Mouse (Mus musculus) hindbrain, embryonic 10.5 days (tissue): ENCODE measurements around the gene Casz1. TPM values are rescaled to one million over a fixed set of nuclear protein-coding genes. Genes with fewer than 3 reads are reported as not detected.

Source experiments
- DNase-seq: peaks from one replicate; pipeline ENCODE4 v3.0.0-alpha.2; 2017; ENCODE audit warnings: low spot score
- H3K27ac ChIP-seq: fragments of 300-500 bp; sonication (generic); 2 replicates; pipeline ENCODE4 v1.5.1; 2016; ENCODE audit warnings: mild to moderate bottlenecking, moderate library complexity
- H3K27me3 ChIP-seq: fragments of 300-500 bp; sonication (generic); 2 replicates; pipeline ENCODE4 v1.6.1; 2016; ENCODE audit warnings: mild to moderate bottlenecking; ENCODE audit not compliant: poor library complexity, insufficient read depth, severe bottlenecking
- H3K36me3 ChIP-seq: fragments of 300-500 bp; sonication (generic); 2 replicates; pipeline ENCODE4 v1.6.1; 2016; ENCODE audit warnings: mild to moderate bottlenecking, moderate library complexity
- H3K4me1 ChIP-seq: fragments of 300-500 bp; sonication (generic); replicated peaks from 2 replicates; pipeline ENCODE4 v1.6.1; 2016; ENCODE audit warnings: mild to moderate bottlenecking
- H3K4me3 ChIP-seq: fragments of 300-500 bp; sonication (generic); 2 replicates; pipeline ENCODE4 v1.5.1; 2016; ENCODE audit warnings: mild to moderate bottlenecking, moderate library complexity
- H3K9me3 ChIP-seq: fragments of 300-500 bp; sonication (generic); 2 replicates; pipeline ENCODE4 v1.6.1; 2016; ENCODE audit warnings: mild to moderate bottlenecking, moderate library complexity
- WGBS: fragments of 180-500 bp; shearing (Covaris S2); methylation state at CpG from one replicate; pipeline ENCODE4 v1.1.7; 2016; 5-methylcytosine and 5-hydroxymethylcytosine counted together
- polyA plus RNA-seq: library from polyadenylated mRNA; unstranded; fragments of >200 nt; fragmentation: Nextera tagmentation; extraction: Ambion mirVana; gene quantifications from 2 replicates; pipeline ENCODE4 v1.2.1, GENCODE M21; 2016

The Casz1 gene
- polyA plus RNA-seq, 1 experiment from 2014 or later = 14.4 TPM

DNA sequence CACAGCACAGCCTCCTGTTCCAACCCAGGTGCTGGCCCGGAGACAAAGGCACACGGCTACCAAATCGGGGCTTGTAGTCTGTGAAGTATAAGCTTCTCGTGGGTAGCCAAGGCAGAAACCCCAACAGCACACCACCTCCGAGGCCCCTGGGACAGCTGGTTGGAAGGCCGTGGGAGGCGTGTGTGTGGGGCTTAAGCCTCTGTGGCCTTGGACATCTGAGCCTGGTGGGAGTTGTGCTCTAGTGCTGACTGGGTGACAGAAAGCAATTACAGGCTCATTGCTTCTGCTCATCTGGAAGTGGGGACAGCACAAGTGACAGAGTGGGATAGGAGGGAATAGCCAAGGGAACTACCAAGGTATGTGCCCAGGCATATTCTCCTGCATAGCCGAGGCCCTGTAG lies 119.7 kb downstream of the Casz1 start:
- DNase-seq = no peak
- 73% methylated on average over 8 of the region's 8 CpGs for WGBS
- peaks cover 7% of the 10 kb centered on the region for H3K36me3 ChIP-seq
- no peaks in the 10 kb centered on the region for H3K9me3 ChIP-seq
- H3K27ac ChIP-seq = peak overlapping the region; percentile 67
- H3K4me1 ChIP-seq = peaks cover 98% of the 10 kb centered on the region
- no peak overlapping the region for H3K4me3 ChIP-seq
- H3K27me3 ChIP-seq = peaks cover 98% of the 10 kb centered on the region

DNA sequence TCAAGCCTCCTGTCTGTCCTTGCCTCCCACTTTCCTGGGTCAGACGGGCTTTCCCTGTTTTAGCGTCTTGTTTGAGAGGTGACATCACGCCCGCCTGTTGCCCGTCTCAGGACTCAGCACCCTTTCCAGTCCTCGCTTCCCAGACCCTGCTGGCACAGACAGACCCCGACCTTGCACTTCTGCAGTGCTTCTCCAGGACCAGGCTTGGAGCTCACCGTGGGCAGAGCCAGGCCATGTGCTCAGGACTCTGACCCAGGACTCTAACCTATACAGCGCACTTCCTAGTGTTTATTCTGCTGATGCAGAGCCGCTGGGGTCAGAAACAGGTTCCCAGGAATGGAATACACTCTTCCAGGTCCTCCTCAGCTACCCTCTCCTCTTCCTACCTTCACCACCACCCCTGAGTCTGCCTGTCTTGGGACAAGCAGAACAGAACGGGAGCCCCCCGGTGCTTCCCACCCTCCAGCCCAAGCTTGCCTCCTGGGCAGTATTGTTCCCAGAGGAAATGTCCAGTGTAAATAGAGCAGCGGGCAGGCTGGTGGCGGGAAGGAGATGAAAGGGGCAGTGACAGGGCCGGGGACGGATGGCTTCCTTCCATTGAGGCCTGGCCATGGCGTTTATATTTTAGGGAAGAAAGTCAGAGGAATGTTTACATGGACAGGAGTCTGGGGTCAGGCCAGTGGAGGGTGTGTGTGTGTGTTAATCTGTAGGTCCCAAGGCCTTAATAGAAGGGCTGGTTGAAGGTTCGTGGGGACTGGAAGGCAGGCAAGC lies 121.5 kb downstream of the Casz1 start:
- peak; percentile 22 for DNase-seq
- peaks cover 98% of the 10 kb centered on the region for H3K4me1 ChIP-seq
- 26% methylated on average over 18 of the region's 18 CpGs for WGBS
- H3K27me3 ChIP-seq = peaks cover 93% of the 10 kb centered on the region
- H3K27ac ChIP-seq = peak overlapping the region; percentile 71
- H3K9me3 ChIP-seq = no peaks in the 10 kb centered on the region
- H3K36me3 ChIP-seq = peaks cover 24% of the 10 kb centered on the region
- H3K4me3 ChIP-seq = no peak overlapping the region; the same call in 1 of the 2 replicates

DNA sequence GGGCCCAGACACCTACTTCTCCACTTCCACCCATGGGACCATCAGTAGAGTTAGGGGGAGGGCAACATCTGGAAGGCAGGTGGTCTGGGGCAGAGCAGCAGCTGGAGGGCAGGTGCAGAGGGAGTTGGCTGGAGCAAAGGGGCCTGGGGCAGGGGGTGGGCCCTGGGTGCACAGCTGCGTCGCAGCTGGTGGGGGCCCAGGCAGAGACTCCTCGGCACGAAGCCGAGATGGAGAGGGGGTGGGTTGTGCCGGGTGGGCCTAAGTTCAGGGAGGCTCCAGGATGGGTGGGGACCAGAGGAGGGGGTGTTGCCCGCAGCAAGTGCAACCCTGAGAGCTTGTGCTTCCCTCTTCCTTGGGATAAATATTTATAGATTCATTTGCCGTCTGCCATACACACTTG lies 122.2 kb downstream of the Casz1 start:
- DNase-seq = peak; percentile 30
- H3K27ac ChIP-seq = peak overlapping the region; percentile 71
- 44% methylated on average over 8 of the region's 8 CpGs for WGBS
- H3K36me3 ChIP-seq = peaks cover 29% of the 10 kb centered on the region
- peaks cover 98% of the 10 kb centered on the region for H3K4me1 ChIP-seq
- H3K9me3 ChIP-seq = no peaks in the 10 kb centered on the region
- H3K27me3 ChIP-seq = peaks cover 95% of the 10 kb centered on the region
- H3K4me3 ChIP-seq = no peak overlapping the region

DNA sequence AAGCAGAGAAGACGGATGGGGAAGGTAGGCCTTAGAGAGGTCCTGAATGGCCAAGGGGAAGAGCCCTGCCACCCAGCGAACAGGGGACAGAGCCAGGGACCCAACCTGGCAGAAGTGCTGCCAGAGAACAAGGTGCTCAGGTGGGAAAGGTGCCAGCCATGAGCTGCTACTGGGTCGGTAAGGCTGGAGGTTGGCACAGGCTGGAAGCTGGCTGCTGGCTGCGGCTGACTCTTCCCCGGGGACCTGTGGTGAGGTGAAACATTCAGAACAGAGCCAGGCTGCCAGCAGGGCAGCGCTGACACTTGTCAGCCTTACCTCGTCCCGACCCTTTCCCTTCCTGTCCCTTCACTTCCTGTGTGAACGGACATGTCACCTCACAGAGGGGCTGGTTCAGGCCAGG lies 124.1 kb downstream of the Casz1 start:
- Histone ChIP-seq H3K36me3 (peaks cover 45% of the 10 kb centered on the region), H3K27me3 (peaks cover 92% of the 10 kb centered on the region), H3K9me3 (no peaks in the 10 kb centered on the region), H3K27ac (peak overlapping the region; percentile 23; the same call in 1 of the 2 replicates), H3K4me1 (peaks cover 88% of the 10 kb centered on the region), H3K4me3 (no peak overlapping the region)
- DNase-seq = no peak
- 77% methylated on average over 9 of the region's 9 CpGs for WGBS

DNA sequence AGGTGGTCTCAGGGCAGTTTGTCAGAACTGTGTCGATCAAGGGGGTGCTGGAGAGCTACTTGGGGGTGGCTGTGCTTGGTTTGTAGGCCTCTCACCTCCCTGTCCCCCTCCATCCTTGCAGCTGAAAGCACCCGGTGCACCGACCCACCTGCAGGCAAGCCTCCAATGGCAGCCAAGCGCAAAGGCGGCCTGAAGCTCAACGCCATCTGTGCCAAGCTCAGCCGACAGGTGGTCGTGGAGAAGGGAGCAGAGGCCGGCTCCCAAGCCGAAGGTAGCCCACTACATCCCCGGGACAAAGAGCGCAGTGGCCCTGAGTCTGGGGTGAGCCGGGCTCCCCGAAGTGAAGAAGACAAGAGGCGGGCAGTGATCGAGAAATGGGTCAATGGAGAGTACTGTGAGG lies 124.6 kb downstream of the Casz1 start:
- Histone ChIP-seq H3K4me1 (peaks cover 87% of the 10 kb centered on the region), H3K9me3 (no peaks in the 10 kb centered on the region), H3K36me3 (peaks cover 50% of the 10 kb centered on the region), H3K4me3 (no peak overlapping the region), H3K27me3 (peaks cover 92% of the 10 kb centered on the region), H3K27ac (no peak overlapping the region)
- 90% methylated on average over 16 of the region's 16 CpGs for WGBS
- DNase-seq = no peak

DNA sequence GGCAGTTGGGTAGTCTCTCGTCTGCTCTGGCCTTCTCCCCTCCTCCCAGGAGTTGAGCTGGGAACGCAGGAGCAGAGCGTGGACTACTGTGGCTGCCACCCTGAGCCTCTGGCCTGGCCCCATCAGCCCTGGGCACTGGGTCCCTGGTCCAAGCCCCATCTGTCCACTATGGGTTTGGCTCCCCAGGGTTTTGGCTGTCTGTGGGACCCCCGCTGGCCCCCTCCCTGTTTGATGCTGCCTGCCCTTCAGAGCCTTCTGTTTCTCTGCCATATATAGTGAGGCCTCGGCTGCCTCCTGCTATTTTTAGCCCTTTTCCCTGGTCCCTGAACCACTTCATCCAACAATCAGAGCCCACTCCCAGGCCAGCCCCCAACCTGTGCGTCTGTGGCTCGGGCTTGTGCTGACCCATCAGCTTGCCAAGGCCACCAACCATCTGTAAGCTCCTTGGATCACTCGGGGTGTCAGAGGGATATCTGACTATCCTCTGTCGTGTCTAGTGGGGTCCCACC lies 126.5 kb downstream of the Casz1 start:
- Histone ChIP-seq H3K36me3 (peaks cover 69% of the 10 kb centered on the region), H3K4me1 (peaks cover 87% of the 10 kb centered on the region), H3K9me3 (no peaks in the 10 kb centered on the region), H3K27me3 (peaks cover 90% of the 10 kb centered on the region), H3K4me3 (no peak overlapping the region), H3K27ac (peak overlapping the region; percentile 69)
- DNase-seq = no peak
- 72% methylated on average over 9 of the region's 9 CpGs for WGBS

DNA sequence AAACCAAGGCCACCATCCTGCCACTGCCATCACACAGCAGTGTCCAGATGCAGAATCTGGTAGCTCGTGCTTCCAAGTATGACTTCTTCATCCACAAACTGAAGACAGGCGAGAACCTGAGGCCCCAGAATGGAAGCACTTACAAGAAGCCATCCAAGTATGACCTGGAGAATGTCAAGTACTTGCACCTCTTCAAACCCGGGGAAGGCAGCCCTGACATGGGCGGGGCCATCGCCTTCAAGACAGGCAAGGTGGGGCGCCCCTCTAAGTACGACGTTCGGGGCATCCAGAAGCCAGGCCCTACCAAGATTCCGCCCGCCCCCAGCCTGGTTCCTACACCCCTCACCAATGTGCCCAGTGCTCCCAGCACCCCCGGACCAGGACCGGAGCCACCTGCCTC lies 128.9 kb downstream of the Casz1 start:
- 92% methylated on average over 13 of the region's 13 CpGs for WGBS
- no peak overlapping the region for H3K27ac ChIP-seq
- H3K27me3 ChIP-seq = peaks cover 90% of the 10 kb centered on the region

DNA sequence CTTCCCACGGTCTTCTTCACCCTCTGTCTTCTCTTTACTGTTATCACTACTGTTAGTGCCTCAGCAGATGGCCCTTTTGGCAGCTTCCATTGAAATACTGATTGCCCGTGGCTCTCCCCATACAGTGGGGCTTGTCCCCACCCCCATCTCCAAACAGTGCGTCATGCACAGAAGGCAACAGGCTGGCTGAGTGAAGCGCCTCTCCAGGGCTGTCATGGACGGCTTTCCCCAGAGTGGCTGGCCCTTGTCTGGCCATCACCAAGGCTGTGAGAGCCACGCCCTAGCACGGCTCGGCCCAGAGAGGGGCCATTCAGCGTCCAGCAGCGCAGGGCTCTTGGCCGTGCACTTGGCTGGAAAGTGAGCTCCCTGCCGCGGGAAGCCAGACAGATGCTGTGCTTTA lies 131.0 kb downstream of the Casz1 start:
- Histone ChIP-seq H3K27ac (peak overlapping the region; percentile 72), H3K4me1 (peaks cover 74% of the 10 kb centered on the region), H3K36me3 (peaks cover 88% of the 10 kb centered on the region), H3K27me3 (peaks cover 93% of the 10 kb centered on the region), H3K4me3 (no peak overlapping the region), H3K9me3 (no peaks in the 10 kb centered on the region)
- DNase-seq = peak; percentile 47
- WGBS = 52% methylated on average over 13 of the region's 13 CpGs

More for the DNA sequence above, 128.9 kb downstream of the Casz1 start:
- Histone ChIP-seq H3K4me3 (no peak overlapping the region), H3K9me3 (no peaks in the 10 kb centered on the region), H3K4me1 (peaks cover 74% of the 10 kb centered on the region), H3K36me3 (peaks cover 93% of the 10 kb centered on the region)
- DNase-seq = no peak

DNA sequence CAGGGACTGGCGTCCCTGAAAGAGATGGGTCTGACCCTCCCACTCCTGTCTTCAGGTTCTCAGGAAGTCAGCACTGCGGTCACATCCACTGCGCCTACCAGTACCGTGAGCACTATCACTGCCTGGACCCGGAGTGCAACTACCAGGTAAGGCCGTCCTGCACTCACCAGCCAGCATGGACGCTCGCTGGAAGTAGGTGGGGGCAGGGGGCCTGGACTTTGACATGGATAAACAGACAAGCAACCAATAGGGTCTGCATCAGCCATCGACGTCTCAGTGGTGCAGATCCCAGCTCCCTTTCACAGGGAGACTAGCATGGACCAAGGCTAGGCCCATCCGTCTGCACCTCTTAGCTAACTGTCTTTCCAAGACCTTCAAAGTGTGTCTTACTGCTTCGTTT lies 131.9 kb downstream of the Casz1 start:
- H3K27ac ChIP-seq = peak overlapping the region; percentile 72; the same call in 1 of the 2 replicates
- H3K9me3 ChIP-seq = no peaks in the 10 kb centered on the region
- H3K27me3 ChIP-seq = peaks cover 91% of the 10 kb centered on the region
- WGBS = 89% methylated on average over 12 of the region's 12 CpGs
- peaks cover 81% of the 10 kb centered on the region for H3K36me3 ChIP-seq
- peaks cover 74% of the 10 kb centered on the region for H3K4me1 ChIP-seq
- H3K4me3 ChIP-seq = no peak overlapping the region
- no peak for DNase-seq

DNA sequence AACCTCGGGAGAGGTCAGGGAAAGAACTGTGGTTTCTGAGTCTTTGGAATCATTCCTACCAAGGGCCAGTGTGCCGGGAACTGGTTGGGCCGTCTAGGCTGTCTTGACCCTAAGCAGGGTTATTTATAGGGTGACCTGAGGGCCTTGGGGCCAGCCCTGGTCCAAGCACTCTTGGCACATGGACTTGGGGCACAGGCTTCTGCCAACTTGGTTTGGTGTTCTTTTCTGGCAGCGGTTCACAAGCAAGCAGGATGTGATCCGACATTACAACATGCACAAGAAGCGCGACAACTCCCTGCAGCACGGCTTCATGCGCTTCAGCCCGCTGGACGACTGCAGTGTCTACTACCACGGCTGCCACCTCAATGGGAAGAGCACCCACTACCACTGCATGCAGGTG lies 132.5 kb downstream of the Casz1 start:
- no peaks in the 10 kb centered on the region for H3K9me3 ChIP-seq
- peaks cover 91% of the 10 kb centered on the region for H3K27me3 ChIP-seq
- H3K4me1 ChIP-seq = peaks cover 74% of the 10 kb centered on the region
- 92% methylated on average over 12 of the region's 12 CpGs for WGBS
- DNase-seq = no peak
- H3K36me3 ChIP-seq = peaks cover 75% of the 10 kb centered on the region
- no peak overlapping the region for H3K27ac ChIP-seq
- H3K4me3 ChIP-seq = no peak overlapping the region

DNA sequence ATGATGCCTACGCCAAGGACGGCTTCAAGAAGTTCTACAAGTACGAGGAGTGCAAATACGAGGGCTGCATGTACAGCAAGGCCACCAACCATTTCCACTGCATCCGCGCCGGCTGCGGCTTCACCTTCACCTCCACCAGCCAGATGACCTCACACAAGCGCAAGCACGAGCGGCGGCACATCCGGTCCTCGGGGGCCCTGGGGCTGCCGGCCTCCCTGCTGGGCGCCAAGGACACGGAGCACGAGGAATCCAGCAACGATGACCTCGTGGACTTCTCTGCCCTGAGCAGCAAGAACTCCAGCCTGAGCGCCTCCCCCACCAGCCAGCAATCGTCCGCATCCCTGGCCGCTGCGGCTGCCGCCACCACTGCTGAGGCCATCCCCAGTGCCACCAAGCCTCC lies 134.3 kb downstream of the Casz1 start:
- peak overlapping the region; percentile 57 for H3K27ac ChIP-seq

DNA sequence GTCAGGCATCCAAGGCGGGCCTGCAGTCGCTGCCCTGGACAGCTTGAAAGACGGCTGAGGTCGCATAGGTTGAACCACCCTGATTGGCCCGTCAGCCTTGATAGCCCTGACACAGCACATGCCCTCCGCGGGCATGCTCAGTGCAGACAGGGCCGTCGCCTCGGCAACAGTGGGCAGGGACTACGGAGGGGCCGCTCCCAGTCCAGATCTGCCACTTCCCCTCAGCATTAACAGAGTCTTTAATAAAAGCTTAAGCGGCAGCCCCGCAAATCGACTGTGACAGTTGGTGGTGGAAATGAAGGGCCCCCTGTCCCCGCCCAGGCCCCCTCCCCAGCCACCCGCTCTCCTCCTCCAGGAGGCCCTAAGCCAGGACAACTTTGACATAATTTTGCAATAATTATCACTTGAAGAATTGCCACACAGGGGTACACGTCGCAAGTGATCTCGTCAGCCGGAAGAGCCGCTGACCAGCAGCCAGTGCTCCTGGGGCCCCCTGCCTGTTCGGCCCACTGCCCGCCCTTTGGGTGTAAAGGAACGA lies 136.5 kb downstream of the Casz1 start:
- Histone ChIP-seq H3K36me3 (peaks cover 74% of the 10 kb centered on the region), H3K9me3 (no peaks in the 10 kb centered on the region), H3K27ac (peak overlapping the region; percentile 83), H3K27me3 (peaks cover 88% of the 10 kb centered on the region), H3K4me3 (peak overlapping the region; percentile 27), H3K4me1 (peaks cover 67% of the 10 kb centered on the region)
- DNase-seq = peak; percentile 93
- WGBS = 8% methylated on average over 25 of the region's 25 CpGs

More for the DNA sequence above, 134.3 kb downstream of the Casz1 start:
- no peak for DNase-seq
- Histone ChIP-seq H3K4me3 (no peak overlapping the region), H3K36me3 (peaks cover 74% of the 10 kb centered on the region), H3K4me1 (peaks cover 82% of the 10 kb centered on the region), H3K9me3 (no peaks in the 10 kb centered on the region), H3K27me3 (peaks cover 93% of the 10 kb centered on the region)
- 83% methylated on average over 26 of the region's 26 CpGs for WGBS

DNA sequence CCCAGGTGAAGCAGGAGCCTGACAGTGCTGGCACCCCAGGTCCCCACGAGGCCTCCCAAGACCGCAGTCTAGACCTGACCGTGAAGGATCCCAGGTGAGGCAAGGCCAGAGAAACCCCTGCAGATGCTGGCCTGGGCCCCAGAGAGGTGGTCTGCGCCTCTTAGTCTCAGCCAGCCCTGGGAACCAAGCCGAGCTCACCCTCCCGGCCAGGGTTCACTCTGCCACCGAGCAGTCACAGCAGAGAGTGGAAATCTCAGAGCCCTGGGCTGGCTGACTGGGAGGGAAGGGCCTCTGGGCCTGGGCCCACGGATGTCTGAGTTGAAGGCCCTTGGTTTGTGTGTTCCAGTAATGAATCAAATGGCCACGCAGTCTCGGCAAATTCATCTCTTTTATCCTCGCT lies 137.1 kb downstream of the Casz1 start:
- Histone ChIP-seq H3K4me1 (peaks cover 62% of the 10 kb centered on the region), H3K9me3 (no peaks in the 10 kb centered on the region), H3K36me3 (peaks cover 74% of the 10 kb centered on the region), H3K27ac (peak overlapping the region; percentile 83), H3K4me3 (peak overlapping the region; percentile 27; the same call in 1 of the 2 replicates), H3K27me3 (peaks cover 82% of the 10 kb centered on the region)
- no peak for DNase-seq
- WGBS = 63% methylated on average over 11 of the region's 11 CpGs
